Mouse (Mus musculus): ENCODE measurements around the gene Ankrd45. TPM values are rescaled to one million over a fixed set of nuclear protein-coding genes. Genes with fewer than 3 reads are reported as not detected.

The Ankrd45 gene
- polyA plus RNA-seq, 1 experiment, result 3.3 TPM

GRCm38 (mm10) chr1:161160266-161160665 is 17.8 kb downstream of the Ankrd45 start:
- H3K9me3 ChIP-seq (replicated peaks; ENCODE audit: control insufficient read depth, insufficient read depth, low read length, poor library complexity, severe bottlenecking), result peaks cover 5% of the 10 kb centered on the region
- peaks cover 2% of the 10 kb centered on the region for H3K4me1 ChIP-seq (ENCODE audit: control insufficient read depth, insufficient read depth, low read length)
- no peaks in the 10 kb centered on the region for H3K27me3 ChIP-seq (ENCODE audit: control insufficient read depth, insufficient read depth, low read length, poor library complexity, severe bottlenecking)
- H3K27ac ChIP-seq (ENCODE audit: insufficient read depth, low read length), result peak overlapping the region; percentile 49; the same call in 1 of the 2 replicates
- no peaks in the 10 kb centered on the region for H3K36me3 ChIP-seq (ENCODE audit: control insufficient read depth, insufficient read depth, low read length, poor library complexity, severe bottlenecking)
- no peak overlapping the region for H3K9ac ChIP-seq (ENCODE audit: low read depth, poor library complexity, severe bottlenecking)
- TF ChIP-seq EP300 (IDR thresholded peaks at IDR 0.05; ENCODE audit: insufficient read depth, low read depth, low read length) (peak; percentile 89), CTCF (IDR thresholded peaks at IDR 0.05; ENCODE audit: low read depth, low read length) (no peak)
- no peak overlapping the region for H3K4me3 ChIP-seq (ENCODE audit: low read depth, low read length)

- H3K4me1 ChIP-seq (ENCODE audit: control insufficient read depth, insufficient read depth, low read length), result no peaks in the 10 kb centered on the region
- no peaks in the 10 kb centered on the region for H3K36me3 ChIP-seq (ENCODE audit: control insufficient read depth, insufficient read depth, low read length, poor library complexity, severe bottlenecking)
- peak overlapping the region; percentile 34; the same call in 1 of the 2 replicates for H3K9ac ChIP-seq (ENCODE audit: low read depth, poor library complexity, severe bottlenecking)
- TF ChIP-seq POLR2A (IDR thresholded peaks at IDR 0.05; ENCODE audit: insufficient read depth, low read length) (no peak), CTCF (IDR thresholded peaks at IDR 0.05; ENCODE audit: low read depth, low read length) (peak; percentile 68), EP300 (IDR thresholded peaks at IDR 0.05; ENCODE audit: insufficient read depth, low read depth, low read length) (0 out of 2 replicates have a peak, but pooled peaks have one; percentile 6)
- H3K27ac ChIP-seq (ENCODE audit: insufficient read depth, low read length), result no peak overlapping the region
- H3K9me3 ChIP-seq (replicated peaks; ENCODE audit: control insufficient read depth, insufficient read depth, low read length, poor library complexity, severe bottlenecking), result no peaks in the 10 kb centered on the region
- H3K4me3 ChIP-seq (ENCODE audit: low read depth, low read length), result peak overlapping the region; percentile 59
- H3K27me3 ChIP-seq (ENCODE audit: control insufficient read depth, insufficient read depth, low read length, poor library complexity, severe bottlenecking), result no peaks in the 10 kb centered on the region
These were observed 28.2 kb downstream of the Ankrd45 start for GRCm38 (mm10) chr1:161170651-161171050.

DNA sequence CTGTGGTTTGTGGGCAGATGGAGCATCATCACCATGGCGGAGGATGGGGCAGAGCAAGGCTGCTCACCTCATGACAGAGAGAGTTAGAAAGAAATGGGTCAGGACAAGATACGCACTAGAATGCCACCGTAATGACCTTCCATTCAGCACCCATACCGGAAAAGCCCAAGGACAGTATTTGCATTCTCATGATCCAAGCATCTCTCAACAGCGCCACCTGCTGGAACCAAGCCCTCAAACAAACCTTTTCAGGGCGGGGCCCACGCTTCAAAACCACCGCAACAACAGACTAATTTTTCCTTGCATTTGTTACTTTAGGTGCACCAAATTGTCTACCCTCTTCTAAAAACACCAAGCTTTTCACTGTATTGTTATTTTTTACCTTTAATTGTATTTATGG is 38.2 kb downstream of the Ankrd45 start:
- Histone ChIP-seq H3K9me3 (replicated peaks; ENCODE audit: control insufficient read depth, insufficient read depth, low read length, poor library complexity, severe bottlenecking) (peaks cover 8% of the 10 kb centered on the region), H3K9ac (ENCODE audit: low read depth, poor library complexity, severe bottlenecking) (no peak overlapping the region), H3K4me1 (ENCODE audit: control insufficient read depth, insufficient read depth, low read length) (no peaks in the 10 kb centered on the region), H3K36me3 (ENCODE audit: control insufficient read depth, insufficient read depth, low read length, poor library complexity, severe bottlenecking) (no peaks in the 10 kb centered on the region), H3K4me3 (ENCODE audit: low read depth, low read length) (peak overlapping the region; percentile 38; the same call in 1 of the 2 replicates), H3K27ac (ENCODE audit: insufficient read depth, low read length) (no peak overlapping the region), H3K27me3 (ENCODE audit: control insufficient read depth, insufficient read depth, low read length, poor library complexity, severe bottlenecking) (no peaks in the 10 kb centered on the region)
- TF ChIP-seq POLR2A (IDR thresholded peaks at IDR 0.05; ENCODE audit: insufficient read depth, low read length), result no peak
- peak; percentile 78 for TF ChIP-seq CTCF (IDR thresholded peaks at IDR 0.05; ENCODE audit: low read depth, low read length)

DNA sequence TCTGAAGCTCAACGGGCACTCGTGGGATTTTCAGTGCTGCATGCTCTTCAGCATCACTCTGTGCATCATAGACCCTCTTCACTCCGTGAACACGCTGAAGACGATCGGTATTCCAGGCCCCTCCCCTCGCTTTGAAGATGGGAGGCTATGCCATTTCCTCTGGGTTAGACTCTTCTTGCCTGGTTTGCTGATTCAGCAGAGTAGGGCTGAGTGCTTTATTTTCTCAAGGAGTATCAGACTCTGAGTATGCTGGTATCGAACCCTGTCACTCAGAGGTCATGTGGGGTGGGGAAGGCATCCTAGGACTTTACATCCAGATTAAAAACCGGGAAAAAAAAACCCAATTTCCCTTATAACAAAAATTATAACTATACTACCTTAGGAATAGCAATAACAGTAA is 39.9 kb downstream of the Ankrd45 start:
- Histone ChIP-seq H3K27ac (ENCODE audit: insufficient read depth, low read length) (no peak overlapping the region), H3K27me3 (ENCODE audit: control insufficient read depth, insufficient read depth, low read length, poor library complexity, severe bottlenecking) (no peaks in the 10 kb centered on the region), H3K4me1 (ENCODE audit: control insufficient read depth, insufficient read depth, low read length) (no peaks in the 10 kb centered on the region), H3K9me3 (replicated peaks; ENCODE audit: control insufficient read depth, insufficient read depth, low read length, poor library complexity, severe bottlenecking) (peaks cover 8% of the 10 kb centered on the region), H3K9ac (ENCODE audit: low read depth, poor library complexity, severe bottlenecking) (no peak overlapping the region), H3K36me3 (ENCODE audit: control insufficient read depth, insufficient read depth, low read length, poor library complexity, severe bottlenecking) (no peaks in the 10 kb centered on the region), H3K4me3 (ENCODE audit: low read depth, low read length) (no peak overlapping the region)
- no peak for TF ChIP-seq POLR2A (IDR thresholded peaks at IDR 0.05; ENCODE audit: insufficient read depth, low read length)
- TF ChIP-seq CTCF (IDR thresholded peaks at IDR 0.05; ENCODE audit: low read depth, low read length), result no peak
- TF ChIP-seq EP300 (IDR thresholded peaks at IDR 0.05; ENCODE audit: insufficient read depth, low read depth, low read length), result no peak

DNA sequence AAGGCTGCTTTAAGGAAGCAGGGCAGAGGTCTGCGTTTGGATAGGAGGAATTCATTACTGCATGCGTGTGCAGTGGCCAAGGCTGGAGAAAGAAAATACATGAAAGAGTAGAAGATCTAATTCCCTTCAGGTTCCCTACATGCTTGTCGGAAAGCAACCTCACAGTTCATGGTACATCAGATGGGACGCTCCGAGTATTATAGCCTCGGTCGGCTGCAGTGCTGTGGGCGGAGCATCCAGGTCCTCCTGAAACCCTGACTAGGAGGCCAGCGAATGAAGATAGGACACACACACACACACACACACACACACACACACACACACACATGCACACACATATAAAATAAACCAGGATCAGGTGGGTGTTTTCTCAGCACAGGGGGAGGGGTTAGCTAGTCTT is 41.2 kb downstream of the Ankrd45 start:
- no peak overlapping the region for H3K9ac ChIP-seq (ENCODE audit: low read depth, poor library complexity, severe bottlenecking)
- H3K4me3 ChIP-seq (ENCODE audit: low read depth, low read length), result no peak overlapping the region

GRCm38 (mm10) chr1:161185431-161185830 is 42.9 kb downstream of the Ankrd45 start:
- no peak overlapping the region for H3K27ac ChIP-seq (ENCODE audit: insufficient read depth, low read length)
- no peaks in the 10 kb centered on the region for H3K27me3 ChIP-seq (ENCODE audit: control insufficient read depth, insufficient read depth, low read length, poor library complexity, severe bottlenecking)
- H3K4me1 ChIP-seq (ENCODE audit: control insufficient read depth, insufficient read depth, low read length), result no peaks in the 10 kb centered on the region
- no peak for TF ChIP-seq CTCF (IDR thresholded peaks at IDR 0.05; ENCODE audit: low read depth, low read length)
- TF ChIP-seq POLR2A (IDR thresholded peaks at IDR 0.05; ENCODE audit: insufficient read depth, low read length), result no peak
- no peak for TF ChIP-seq EP300 (IDR thresholded peaks at IDR 0.05; ENCODE audit: insufficient read depth, low read depth, low read length)
- no peaks in the 10 kb centered on the region; the same call in 1 of the 2 replicates for H3K9me3 ChIP-seq (replicated peaks; ENCODE audit: control insufficient read depth, insufficient read depth, low read length, poor library complexity, severe bottlenecking)
- H3K9ac ChIP-seq (ENCODE audit: low read depth, poor library complexity, severe bottlenecking), result no peak overlapping the region
- H3K4me3 ChIP-seq (ENCODE audit: low read depth, low read length), result no peak overlapping the region
- H3K36me3 ChIP-seq (ENCODE audit: control insufficient read depth, insufficient read depth, low read length, poor library complexity, severe bottlenecking), result no peaks in the 10 kb centered on the region

More for the DNA sequence above, 41.2 kb downstream of the Ankrd45 start:
- H3K36me3 ChIP-seq (ENCODE audit: control insufficient read depth, insufficient read depth, low read length, poor library complexity, severe bottlenecking), result no peaks in the 10 kb centered on the region
- no peak for TF ChIP-seq EP300 (IDR thresholded peaks at IDR 0.05; ENCODE audit: insufficient read depth, low read depth, low read length)
- no peak for TF ChIP-seq POLR2A (IDR thresholded peaks at IDR 0.05; ENCODE audit: insufficient read depth, low read length)
- TF ChIP-seq CTCF (IDR thresholded peaks at IDR 0.05; ENCODE audit: low read depth, low read length), result no peak
- peaks cover 7% of the 10 kb centered on the region for H3K9me3 ChIP-seq (replicated peaks; ENCODE audit: control insufficient read depth, insufficient read depth, low read length, poor library complexity, severe bottlenecking)
- no peaks in the 10 kb centered on the region for H3K4me1 ChIP-seq (ENCODE audit: control insufficient read depth, insufficient read depth, low read length)
- no peak overlapping the region for H3K27ac ChIP-seq (ENCODE audit: insufficient read depth, low read length)
- H3K27me3 ChIP-seq (ENCODE audit: control insufficient read depth, insufficient read depth, low read length, poor library complexity, severe bottlenecking), result no peaks in the 10 kb centered on the region

Measured in ES-Bruce4 (cell line).